Mouse (Mus musculus) cerebellum, adult 18-20 months (tissue): ENCODE measurements at regions not wholly inside any gene's neighbourhood (a gene's known extent, or its start where the extent isn't known, plus 50 kb on each side); places are given as distances from the start of the nearest gene placed in this dataset.
A peak's percentile ranks its signal among the peaks of the same experiment; 100 is the strongest.

Source experiments
- DNase-seq, 2 experiments: peaks; one replicate each; pipeline ENCODE4 v3.0.0; 2021

DNA sequence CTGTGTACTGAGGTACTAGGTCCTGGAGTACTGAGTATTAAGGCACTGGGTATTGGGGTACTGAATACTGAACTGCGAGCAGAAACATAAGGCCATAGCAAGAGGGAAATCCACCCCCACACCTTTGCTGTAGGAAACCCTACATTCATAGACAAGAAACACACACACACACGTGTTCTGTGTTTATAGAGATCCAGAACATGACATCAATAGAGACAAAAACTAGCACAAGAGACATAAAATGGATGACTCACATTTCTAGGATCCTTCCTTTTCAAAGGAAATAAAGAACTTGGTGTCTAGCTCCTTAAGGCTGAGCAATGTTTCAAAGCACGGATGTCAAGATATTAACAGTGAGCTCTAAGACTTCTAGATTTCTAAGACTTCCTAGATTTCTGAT, 49.9 kb upstream of the Nepro start:
- DNase-seq, result no peak

DNA sequence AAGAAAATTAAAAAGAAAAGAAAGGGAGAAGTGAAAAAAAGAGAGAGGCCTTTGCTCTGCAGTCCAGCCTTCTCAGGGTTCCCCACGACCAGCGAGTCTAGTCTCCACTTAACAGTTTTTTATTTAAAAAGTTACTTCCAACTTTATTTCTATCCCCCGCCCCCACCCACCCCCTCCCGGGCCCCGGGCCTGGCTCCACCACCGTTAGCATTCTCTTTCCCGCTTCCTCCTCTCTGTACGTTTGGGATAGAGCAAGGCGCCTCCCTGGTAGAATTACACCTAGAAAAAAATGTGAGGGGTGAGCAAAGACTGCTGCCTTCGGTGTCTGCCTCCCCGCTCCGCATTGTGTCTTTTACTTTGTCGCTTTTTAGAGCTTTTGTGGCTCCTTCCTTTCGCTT, 51.7 kb upstream of the Nepro start:
- DNase-seq, result no peak

DNA sequence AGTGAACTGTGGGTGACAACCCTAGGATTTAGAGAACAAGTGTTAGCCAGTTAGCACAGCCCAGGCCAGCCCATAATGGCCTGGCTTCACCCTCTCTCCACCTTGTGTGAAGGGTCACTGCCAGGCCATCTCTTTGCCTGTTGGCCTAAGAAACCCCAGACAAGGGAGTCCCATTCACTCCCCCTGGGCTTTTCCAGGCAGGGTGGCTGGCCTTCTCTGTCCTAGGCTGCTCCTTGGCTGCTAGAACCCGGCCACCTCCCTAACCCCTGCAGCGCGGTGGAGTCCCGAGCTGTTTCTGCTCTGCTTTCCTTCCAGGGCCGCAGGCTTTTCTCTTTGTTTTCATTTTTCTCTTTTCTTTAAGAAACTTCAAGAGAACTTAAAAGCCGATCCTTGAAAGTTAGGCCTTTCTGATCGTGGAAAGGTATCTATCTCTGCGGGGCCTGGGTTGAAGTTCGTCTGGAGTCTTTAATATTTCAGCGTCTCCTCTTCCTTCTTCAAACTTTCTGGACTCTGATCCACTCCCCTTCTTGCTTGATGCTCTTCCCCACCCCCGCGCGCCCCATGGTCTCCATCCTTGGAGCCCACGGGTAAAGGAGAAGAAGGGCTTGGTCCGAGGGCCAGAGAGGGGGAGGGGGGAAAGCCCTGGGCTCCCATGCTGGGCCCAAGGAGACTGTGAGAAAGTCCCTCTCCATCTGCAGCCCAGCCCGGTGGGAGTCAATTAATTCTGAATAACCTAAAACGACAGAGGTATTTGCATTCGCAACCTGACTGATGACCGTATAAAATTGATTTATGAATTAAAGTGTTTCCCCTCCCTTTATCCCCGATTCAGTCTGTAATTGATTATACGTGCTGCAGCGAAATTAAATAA, 52.3 kb upstream of the Nepro start:
- DNase-seq, result no peak

DNA sequence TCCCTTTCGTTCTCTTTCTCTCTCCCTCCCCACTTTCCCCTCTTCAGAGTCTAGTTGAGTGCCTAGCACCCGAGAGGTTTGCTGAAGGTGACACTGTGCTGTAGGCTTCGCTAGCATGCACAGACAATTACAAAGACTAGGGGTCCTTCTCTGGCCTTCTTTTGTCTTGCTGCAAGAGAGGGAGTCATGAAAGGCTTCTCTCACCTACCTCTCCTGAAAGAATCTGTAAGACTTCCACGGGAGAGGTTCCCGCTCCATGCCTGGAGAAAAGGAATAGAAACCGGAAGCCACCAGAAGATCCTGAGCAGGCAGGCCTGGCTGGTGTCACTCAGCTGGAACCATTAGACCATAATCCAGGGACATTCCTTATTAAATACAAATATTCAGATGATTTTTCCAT, 56.0 kb upstream of the Nepro start:
- no peak for DNase-seq

DNA sequence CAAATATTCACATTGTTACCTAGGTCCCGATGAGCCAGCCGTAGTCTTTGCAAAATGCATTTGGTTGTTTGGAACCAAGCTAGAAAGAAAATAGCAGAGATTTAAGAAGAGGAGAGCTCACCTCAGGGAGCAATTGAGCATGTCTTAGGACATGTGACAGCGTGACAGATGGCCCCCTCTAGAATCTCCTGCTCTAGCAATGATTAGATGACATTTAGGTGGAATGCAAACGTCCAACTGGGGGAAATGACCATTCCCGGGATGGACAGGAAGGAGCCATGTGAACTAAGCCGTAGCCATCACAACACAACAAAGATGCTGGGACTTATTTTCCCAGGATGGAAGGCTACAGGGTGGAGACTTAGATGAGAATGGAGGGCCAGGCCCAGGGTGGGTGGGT, 57.0 kb upstream of the Nepro start:
- peak in 1 of 2 experiments; percentile 10 for DNase-seq

DNA sequence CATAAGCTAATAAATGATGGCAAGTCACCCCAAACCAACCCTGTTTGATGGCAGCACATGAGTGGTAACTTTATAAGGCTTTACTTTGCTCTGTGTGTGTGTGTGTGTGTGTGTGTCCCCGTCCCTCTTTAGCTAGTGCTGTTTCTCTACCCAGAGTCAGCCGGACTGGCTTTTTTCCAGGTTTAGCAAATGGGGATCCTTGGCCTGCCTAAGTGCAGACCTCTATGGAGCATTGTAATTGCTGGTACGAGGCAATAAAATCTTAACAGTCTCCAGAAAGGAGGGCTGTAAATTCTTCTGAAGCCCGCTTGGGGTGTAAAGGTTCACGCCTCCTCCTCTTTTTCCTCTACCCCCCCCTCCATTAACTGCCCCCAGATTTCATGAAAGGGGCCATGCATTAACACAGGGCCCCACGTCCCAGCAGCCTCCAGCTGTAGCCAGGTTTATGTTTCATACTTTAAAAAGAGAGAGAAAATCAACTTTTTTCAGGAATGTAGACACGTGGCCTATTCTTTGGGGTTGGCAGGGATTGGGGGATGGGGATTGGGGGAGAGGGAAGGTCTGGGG, 57.6 kb upstream of the Nepro start:
- DNase-seq, result no peak

DNA sequence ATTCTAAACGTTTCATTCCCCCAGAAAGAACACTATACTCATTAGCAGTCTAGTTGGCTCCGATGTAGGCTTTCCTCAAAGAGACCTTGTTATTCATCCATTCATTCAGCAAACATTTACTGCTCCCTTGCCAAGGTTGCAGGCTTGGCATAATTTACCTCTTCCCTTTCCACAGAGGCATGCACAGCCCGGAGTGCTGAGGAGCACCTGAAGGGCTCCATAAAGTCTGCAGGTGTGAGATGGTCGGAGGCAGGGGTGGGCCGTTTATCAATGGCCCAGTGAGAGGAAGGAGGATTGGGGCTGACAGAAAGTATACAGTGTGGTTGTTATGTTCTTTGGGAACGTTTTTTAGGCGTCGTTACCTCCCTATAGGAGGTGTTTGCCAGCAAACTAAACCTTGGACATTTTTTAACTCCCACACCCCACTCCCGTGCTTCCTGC, 58.6 kb upstream of the Nepro start:
- no peak for DNase-seq

DNA sequence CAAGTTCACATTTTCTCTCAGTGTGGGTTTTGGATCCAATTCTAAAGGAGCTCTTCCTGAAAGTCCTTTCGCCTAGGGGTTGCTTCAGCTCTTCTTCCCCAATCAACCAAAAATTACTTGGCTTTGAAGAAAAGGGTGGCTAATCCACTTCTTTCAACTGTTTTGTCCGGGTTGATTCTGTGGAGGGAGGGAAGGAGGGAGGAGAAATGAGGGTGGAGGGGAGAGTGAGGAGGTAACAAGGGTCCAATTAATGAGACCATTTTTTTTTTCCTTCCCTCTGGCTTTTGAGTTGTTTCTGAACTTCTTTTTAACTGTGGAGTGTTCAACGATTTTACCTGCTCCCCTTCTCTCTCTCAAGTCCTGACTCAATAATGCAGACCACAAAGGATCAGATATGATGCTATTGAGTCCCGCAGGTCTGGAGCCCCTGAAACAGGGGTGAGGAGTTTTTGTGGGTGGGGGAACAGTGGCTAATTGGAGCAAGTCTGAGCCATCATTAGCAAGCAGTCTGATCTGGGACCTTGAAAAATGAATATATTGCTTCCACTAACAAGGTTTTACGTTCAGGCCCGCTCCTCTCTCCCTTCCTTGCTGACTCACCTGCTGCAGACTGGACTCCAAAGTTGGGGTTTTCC, 61.0 kb upstream of the Nepro start:
- DNase-seq, result no peak

DNA sequence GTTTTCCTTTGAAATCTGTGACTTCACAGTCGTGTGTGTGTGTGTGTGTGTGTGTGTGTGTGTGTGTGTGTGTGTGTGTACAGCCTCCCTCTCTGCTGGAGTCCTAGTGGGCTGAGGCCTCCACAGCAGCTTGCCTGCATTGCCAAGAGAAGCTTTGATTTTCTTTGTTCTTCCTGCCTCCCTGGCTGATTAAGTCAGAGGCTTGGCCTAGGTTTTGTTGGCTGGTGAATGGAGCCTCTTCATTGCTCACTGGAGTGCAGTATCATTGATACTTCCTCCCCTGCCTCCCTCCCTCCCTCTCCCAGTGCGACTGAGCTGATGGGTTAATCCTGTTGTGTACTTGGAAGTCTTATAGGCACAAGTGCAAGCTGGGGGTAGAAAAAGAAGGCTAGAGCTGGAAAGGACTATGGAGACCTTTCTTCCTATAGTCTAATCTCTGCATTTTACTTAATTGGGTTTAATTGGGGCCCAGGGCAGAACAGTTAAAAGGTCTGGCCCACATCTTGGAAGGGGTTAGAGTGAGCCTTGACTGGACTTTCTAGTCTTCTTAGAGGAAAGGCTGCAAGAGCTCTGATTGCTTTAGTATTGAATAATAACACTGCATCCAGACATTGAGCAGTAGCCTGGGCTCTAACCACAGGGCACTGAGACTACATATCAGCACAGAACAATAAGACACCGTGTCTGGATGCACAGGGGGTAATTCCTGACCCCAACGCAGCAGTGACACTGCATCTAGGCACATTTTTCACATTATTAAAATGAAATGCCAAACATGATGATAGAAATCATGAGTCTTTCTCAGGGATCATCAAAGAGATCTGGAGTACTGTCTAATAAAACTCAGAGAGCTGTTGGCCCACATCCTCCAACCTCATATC, 62.9 kb upstream of the Nepro start:
- DNase-seq, result no peak

DNA sequence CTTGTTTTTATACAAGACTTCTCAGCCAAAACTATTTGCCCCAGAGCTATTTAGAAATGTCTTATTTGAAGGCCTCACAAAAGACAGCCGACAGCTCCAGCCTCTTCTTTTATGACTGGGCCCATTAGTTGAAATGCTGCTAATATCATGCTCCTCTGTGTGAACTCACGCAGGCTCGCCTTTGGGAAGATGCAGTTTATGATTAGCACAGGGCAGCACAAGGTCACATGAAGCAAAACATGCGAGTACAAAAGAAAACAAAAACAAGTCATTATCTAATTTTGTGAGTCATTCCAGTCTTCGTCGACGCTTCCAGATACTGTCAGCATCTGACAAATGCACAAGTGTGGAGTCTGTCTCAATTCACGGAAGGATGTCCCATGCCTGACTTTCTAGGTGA, 65.8 kb upstream of the Nepro start:
- no peak for DNase-seq

DNA sequence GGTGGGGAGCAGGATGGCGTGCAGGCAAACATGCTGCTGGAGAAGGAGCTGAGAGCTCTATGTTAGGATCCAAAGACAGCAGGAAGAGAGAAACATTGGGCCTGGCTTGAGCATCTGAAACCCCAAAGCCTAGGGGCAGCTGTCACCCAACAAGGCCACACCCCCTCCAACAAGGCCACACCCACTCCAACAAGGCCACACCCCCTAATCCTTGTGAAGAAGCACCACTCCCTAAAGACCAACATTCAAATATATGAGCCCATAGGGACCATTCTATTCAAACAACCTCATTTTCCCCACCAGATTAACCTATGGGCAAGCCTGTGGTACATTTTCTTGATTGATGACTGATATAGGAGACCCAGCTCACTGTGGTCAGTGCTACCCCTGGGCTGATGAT, 67.9 kb upstream of the Nepro start:
- no peak for DNase-seq

DNA sequence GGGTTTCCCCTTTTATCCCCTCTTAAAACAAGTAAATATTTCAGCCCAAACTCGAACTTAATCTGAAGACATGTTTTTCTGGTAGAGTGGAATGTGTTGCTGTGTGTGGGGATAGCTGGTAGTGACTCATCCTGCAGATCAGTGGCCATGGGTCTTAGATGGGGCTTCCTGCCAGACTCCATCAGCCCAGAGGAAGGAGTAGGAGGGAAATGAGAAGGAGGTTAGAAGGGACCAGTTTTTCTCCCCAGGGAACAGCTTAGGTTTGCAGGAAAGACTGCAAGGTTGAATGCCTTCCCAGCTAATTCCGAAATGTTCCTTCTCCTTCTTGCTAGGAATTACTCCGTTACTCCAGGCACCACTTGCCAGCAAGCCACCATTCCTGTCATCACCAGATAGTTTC, 68.8 kb upstream of the Nepro start:
- DNase-seq, result no peak

DNA sequence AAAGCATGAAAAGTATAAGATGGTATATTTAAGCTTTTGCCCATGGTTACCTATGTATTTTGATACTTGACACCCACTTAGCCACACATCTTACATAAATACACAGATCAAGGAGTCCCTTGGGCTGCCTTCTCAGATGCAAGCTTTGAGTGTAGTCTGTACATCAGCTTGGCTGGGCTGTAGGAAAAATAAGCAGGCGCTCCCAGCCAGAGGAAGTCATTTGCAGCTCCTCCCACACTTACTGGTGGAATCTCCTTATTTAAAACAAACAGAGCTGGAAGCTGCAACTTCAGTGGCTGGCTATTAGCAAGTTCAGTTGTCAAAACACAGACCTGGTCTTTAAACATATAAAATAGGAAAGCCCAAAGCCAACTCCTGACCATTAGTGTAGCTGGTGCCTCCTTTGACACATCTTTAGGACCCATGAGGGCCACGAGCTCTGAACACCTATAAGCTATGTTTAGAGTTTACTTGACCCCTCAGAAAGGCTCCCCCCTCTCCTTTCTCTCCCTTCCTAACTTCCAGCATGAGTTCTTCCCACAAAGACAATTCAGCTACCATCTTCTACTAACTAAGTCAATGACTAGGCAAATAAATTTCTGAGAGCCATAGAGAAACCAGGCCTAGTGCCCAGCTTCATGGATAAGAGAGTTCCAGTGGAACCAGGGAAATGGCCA, 75.4 kb upstream of the Nepro start:
- no peak for DNase-seq

DNA sequence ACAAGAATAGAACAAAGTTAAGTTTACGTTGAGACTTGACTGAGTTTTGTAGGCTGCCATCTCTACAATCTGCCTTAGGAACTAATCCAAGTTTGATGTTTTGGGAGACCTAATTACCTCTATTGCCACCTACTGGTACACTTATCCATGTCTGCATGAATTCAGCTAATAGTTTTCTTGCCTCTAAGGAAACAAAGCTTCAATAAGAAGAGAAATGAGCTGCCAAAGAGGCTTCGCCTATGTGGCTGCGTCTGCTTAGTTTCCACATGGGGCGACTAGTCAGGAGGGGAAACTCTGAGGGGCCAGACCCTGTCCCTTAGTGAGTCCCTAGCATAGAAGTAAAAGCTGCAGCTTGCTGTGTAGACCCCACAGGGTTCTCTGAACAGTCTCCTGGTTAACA, 80.1 kb upstream of the Nepro start:
- peak; percentile 25 to 50 for DNase-seq

DNA sequence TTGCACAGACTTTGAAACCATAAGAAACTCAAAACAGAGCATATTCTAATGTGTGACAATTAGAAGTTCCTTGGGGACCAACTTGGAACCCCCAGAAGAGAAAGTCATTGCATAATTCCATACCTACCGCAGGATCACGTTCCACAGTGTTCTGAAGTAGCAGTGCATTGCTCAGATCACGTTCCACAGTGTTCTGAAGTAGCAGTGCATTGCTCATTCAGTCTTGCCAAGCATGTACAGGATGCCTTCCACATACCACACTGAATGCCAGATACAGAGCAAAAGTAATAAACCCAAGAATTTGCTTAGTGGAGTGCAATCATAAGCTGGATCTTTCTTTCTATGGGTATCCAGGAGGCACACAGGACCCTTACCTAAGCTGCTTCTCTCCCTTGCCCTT, 78.4 kb upstream of the Boc start:
- no peak for DNase-seq

DNA sequence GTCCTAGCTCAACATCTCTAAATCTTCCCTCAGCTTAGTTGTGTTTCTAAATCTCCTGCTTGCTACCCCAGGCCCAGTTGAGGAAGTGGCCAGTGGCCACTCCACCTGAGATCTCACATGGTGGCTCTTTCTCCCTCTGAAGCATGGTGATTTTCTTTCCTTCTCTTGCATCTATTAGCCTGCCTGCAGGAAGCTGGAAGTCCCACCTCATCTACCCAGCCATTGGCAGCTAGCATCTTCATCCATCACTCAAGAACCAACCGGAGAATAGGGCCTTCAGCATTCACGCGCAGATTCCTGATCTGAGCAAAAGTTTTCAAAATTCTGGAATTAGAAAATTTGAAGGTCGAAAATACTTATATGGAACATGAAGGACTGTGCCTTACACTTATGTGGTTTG, 75.8 kb upstream of the Boc start:
- DNase-seq, result no peak

DNA sequence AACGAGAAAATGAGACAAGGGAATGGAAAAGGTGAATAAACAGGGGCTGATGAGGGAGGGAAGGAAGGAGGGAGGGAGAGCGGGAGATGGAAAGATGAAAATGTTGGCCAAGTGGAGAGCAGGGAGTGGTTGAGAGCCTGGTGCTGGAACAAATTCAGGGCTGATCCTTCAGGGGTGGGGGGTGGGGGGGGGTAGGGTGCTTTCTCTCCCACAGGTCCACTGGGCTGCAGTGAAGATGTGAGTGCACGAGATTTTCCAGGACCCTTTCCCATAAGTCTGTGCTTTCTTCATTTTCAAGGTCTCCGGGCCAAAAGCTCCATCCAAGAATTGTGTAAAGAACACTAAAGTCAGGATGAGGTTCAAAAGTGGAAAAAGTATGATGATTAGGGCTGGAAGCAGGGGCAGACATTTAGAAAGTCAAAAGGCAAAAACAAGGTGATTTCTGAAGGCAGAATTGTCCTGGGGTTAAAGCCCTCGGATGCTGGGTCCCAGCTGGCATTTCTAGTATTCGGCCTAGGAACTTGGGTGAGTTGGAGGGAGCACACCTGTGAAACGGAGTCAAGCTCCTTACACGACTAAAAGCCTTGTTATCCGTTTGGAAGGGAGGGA, 74.5 kb upstream of the Boc start:
- DNase-seq, result peak in 1 of 2 experiments; percentile 49

DNA sequence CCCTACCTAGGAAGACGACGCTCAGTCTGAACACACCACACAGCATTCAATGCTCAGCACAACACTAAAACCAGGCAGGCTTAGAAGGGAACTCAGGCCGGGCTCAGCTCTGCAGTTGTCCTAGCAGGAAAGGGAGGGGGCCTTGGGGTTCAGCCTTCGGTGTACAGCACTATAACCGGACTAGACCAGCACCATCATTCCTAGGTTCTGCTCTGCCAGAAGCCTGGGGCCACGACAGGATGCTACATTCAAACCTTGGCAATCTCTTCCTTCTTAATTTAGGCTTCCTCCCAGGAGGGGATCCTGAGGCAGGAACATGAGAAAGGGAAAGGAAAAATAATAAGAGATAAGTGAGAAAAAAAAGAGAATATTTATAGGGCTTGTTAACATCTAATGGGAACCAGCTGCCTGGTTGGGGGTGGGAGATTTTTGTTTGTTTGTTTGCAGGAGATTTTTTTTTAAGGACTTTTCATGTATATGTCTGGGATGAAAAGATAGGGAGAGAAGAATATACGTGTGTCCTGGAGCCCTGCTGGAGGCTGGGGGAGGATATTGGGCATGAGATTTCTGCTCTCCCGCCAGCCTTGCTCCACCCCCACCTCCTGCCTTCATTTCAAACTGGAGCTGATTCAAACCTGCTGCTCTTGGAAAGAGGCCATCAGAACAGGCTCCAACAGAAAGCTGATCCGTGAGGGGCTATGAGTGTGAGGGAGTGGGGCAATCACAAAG, 73.8 kb upstream of the Boc start:
- DNase-seq, result peak; percentile 89 to 92

DNA sequence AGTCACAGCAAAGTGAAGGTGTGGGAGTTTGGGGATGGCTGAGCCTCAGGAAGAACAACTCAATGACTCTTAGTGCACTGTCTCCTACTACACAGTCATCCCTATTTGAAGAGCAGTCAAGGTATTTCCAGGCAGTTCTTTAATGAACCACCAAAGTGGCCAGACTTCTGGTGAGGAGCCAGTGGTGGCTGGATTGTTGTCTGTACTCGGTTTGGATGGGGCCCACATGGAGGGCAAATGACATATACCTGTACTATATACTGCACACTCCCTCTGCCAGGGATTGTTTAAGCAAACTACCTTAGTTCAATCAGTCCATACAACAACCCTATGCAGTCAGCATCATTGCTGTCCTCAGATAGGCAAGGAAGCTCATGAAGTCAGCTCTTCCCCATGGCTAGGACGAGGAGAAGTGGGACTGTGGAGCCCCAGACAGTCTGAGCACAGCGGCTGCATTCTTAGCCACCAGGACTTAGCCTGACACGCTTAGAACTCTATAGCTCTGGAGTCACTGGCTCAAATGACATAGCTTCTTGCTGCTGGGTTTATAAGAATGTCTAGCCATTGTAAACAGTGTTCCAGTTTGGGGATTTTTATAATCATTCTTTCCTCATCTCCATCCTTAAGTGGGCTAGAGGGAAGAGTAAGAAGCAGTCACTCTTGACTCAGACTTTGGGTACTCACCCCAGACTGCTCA, 72.8 kb upstream of the Boc start:
- DNase-seq, result peak in 1 of 2 experiments; percentile 42

DNA sequence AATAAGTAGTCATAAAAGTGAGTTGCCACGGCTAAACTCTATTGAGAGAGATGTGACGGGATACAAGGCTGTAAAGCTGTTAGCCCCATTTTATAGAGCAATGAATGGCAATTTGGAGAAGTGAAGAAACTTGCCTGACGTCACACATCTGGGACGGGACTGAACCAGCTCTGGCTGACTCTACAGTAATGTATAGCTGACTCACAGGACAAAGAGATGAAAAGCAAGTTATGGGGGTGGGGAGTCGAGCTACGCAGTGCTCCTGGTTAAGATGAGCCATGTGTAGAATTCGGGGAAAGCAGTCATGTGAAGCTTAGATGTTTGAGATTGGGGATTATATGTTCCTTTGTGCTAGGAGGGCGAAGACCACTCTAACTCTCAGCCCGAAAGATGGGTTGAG, 72.2 kb upstream of the Boc start:
- no peak for DNase-seq

DNA sequence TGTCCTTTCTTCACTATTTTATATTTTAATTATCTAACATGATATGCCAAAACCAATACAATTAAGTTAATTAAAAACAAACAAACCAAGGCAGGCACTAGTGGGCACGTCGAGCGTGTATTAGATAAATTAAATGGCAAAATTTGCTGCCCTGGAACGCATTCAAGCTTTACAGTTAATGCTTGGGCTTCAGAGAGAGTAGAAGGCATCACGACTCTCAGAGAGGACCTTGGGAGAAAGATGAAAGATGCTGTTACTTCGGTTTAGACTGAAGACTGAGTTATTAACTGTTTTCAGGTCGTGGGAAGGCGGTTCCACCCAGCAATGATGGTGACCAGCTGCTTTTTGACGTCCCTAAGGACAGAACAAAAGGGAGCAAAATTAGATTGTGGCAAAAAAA, 71.7 kb upstream of the Boc start:
- no peak for DNase-seq
